Mouse (Mus musculus) testis, postnatal 14 days (tissue): ENCODE data around the gene Cd300c2.
"Not testable (repeated sequence)": the region's sequence is repeated elsewhere in the genome, so short reads cannot be mapped to it uniquely, and the experiment has no call there.

ENCODE experiments used
- DNase-seq: peaks from one replicate; pipeline ENCODE4 v3.0.0; 2021; ENCODE audit warnings: low spot score

Cd300c2 gene

DNA sequence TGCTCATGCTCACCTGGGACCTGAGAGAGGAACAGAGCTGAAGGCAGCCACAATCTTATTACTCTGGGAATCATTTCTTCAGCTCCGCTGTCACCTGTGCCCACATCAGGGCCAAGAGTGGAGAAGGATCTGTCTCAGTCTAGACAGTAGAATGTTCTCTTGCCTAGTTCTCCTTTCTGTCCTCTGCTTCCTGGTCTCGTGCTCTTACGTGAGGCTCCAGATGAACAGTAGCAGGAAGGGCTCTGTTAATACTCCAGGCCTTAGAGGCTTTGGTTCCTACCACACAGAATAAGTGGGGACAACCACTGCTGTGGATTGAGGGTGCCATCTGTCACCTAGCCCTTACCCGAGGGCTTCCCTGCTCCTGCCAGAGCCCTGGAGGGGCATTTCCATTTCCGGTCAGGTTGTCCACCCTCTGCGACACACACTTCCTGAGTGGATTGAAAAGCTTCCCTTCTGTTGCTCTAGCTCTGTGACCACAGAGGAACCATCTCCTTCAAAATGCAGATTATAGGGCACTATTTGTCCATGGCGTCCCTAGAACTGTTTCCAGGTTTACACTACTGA is at the start of gene Cd300c2:
Gene Cd300c2, minus strand, starts transcription at position 407 of the 567 bp plus-strand sequence.
- no peak for DNase-seq

- no peak for DNase-seq
These were observed 47.7 kb upstream of the Cd300c2 start for GRCm38 (mm10) chr11:115049282-115049895.

DNA sequence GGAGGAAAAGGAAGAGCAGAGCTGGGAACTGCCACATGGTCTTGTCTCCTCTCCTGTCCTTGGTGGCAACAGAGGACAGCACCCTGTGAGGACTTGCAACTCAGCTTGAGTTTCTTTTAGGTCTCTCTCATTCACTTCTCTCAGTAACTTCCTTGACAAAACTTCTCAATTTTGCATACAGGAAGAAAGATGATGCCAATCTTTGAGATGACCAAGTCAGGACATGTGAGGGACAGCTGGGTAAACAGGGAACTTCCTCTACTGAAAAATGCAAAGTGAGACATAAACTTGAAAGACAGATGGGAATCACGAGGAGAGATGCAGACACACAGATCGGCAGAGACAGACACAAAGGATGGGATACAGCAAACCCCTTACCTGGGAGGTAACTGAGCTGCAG is 46.6 kb upstream of the Cd300c2 start, which contains the start of gene Cd300ld3:
Gene Cd300ld3, minus strand, starts transcription at position 151 of the 400 bp plus-strand sequence.
- DNase-seq, result no peak

- DNase-seq, result not testable (repeated sequence)
These were observed 36.0 kb upstream of the Cd300c2 start, which contains the start of gene Cd300ld5 for GRCm38 (mm10) chr11:115037669-115038068. TSS of gene Cd300ld5 (minus strand) at chr11:115037769.

- DNase-seq, result not testable (repeated sequence)
These were observed 25.2 kb upstream of the Cd300c2 start, which contains the start of gene Cd300ld4 for GRCm38 (mm10) chr11:115026912-115027311. TSS of gene Cd300ld4 (minus strand) at chr11:115027012.

DNA sequence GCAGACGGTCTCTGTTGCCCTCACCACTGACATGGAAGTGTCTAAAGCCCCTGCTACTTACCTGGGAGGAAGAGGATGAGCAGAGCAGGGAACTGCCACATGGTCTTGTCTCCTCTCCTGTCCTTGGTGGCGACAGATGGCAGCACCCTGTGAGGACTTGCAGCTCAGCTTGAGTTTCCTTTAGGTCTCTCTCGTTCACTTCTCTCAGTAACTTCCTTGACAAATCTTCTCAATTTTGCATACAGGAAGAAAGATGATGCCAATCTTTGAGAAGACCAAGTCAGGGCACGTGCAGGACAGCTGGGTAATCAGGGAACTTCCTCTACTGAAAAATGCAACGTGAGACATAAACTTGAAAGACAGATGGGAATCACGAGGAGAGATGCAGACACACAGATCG is 14.4 kb upstream of the Cd300c2 start, which contains the start of gene Cd300ld2:
Gene Cd300ld2, minus strand, starts transcription at position 101 of the 400 bp plus-strand sequence.
- DNase-seq, result not testable (repeated sequence)

DNA sequence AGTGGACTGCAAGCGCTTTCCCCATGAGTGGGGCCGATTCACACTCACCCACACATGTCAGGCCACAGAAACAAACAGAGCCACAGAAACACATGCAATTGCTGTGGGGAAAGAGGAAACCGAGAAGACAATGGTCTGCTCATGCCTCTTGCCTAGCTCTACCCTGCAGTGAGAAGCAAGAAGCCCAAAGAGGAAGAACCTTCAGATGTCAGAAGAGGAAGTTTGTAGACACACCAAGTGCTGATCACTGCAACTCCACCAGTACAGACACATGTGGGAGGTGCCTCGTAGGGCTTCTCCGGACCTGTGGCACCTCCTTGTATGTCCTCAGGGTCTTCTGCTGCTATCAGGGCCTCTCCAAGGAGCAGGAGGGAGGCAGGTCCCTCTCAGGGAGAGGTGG is 2.4 kb upstream of the Cd300c2 start:
- DNase-seq, result no peak

- DNase-seq, result no peak
These were observed 11.9 kb downstream of the Cd300c2 start, which contains the start of gene Cd300ld for GRCm38 (mm10) chr11:114989793-114990192. TSS of gene Cd300ld (minus strand) at chr11:114989922.

- no peak for DNase-seq
These were observed 19.8 kb downstream of the Cd300c2 start for GRCm38 (mm10) chr11:114981866-114982265.

DNA sequence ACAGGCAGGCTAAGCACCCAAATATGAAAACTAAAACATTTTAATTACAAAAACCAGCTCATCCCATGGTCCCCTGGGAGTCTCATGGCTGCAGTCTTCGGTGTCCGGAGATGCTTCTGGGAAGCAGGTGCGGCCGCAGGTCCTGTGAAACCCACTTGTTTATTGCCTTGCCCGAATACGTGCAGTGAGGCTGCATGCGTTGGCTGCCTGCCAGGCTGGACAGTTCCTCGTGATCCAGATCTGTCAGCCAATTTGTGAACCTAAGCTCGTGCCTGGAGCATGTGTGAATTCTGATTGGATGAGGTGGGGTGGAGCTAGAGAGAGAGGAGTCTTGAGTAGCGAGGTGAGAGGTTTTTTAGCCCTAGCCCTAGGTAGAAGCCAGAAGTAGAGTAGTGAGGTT is 29.0 kb downstream of the Cd300c2 start:
- no peak for DNase-seq

- no peak for DNase-seq
These were observed 32.9 kb downstream of the Cd300c2 start, which contains the start of gene Cd300c for GRCm38 (mm10) chr11:114968752-114969207. TSS of gene Cd300c (minus strand) at chr11:114969157.

GRCm38 (mm10) chr11:114965182-114965828 is 36.4 kb downstream of the Cd300c2 start:
- DNase-seq, result no peak

DNA sequence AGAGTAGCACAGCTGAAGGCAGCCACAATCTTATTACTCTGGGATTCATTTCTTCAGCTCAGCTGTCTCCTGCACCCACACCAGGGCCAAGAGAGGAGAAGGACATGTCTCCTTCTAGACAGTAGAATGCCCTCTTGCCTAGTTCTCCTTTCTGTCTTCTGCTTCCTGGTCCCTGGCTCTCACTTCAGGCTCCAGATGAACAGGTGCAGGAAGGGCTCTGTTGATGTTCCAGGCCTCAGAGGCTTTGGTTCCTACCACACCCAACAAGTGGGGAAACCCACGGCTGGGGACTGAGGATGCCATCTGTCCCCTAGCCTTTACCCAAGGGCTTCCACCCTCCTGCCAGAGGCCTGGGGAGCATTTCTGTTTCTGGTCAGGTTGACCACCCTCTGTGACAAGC is 41.3 kb downstream of the Cd300c2 start:
- no peak for DNase-seq
